Mouse (Mus musculus) liver, adult 2 months (tissue): ENCODE measurements at regions not wholly inside any gene's neighbourhood (a gene's known extent, or its start where the extent isn't known, plus 50 kb on each side); places are given as distances from the start of the nearest gene placed in this dataset.

Source experiments
- CTCF ChIP-seq: fragments of 200-500 bp; IDR thresholded peaks from 2 replicates; pipeline ENCODE4 v1.5.1; 2011; ENCODE audit warnings: low read depth, low read length, control low read depth
- POLR2A ChIP-seq: fragments of 200-500 bp; IDR thresholded peaks from 2 replicates; pipeline ENCODE4 v1.6.1; 2011; ENCODE audit warnings: low read length, control low read depth; ENCODE audit not compliant: insufficient read depth; ENCODE audit errors: extremely low read depth

DNA sequence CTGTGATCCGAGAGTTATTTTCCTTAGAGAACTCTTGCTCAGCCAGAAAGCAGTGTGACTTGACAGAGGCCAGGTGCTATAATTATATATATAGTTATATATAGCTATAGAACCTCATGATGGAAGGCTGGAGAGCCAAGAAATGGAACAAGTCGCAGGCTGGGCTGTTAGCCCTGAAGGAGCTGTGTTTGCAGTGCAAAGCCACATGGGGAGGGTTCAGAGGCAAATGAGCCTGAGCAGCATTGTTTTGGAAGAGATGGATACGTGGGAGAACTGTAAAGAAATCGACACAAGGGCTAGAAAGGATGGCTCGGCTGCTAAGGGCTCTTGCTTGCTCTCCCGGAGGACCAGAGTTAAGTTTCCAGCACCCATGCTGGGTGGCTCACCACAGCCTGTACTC, 95.3 kb upstream of the Syt13 start:
- TF ChIP-seq CTCF (no peak), POLR2A (no peak)
